Mouse (Mus musculus) cerebellum, adult 11 months (tissue): ENCODE results near the gene Acvr1.

Experiments
- DNase-seq: peaks from one replicate; pipeline ENCODE4 v3.0.0; 2022

Gene Acvr1

GRCm38 (mm10) chr2:58476956-58477715, 89.8 kb downstream of the Acvr1 start:
- DNase-seq = peak; percentile 83

- DNase-seq = no peak
These were observed 91.4 kb downstream of the Acvr1 start for GRCm38 (mm10) chr2:58475578-58475977.

- no peak for DNase-seq
These were observed 96.7 kb downstream of the Acvr1 start for GRCm38 (mm10) chr2:58470290-58470689.

GRCm38 (mm10) chr2:58469816-58470215, 97.1 kb downstream of the Acvr1 start, which contains the start of gene Gm17409:
TSS of gene Gm17409 (plus strand) at chr2:58470116.
- no peak for DNase-seq

- peak; percentile 41 for DNase-seq
These were observed 108.1 kb downstream of the Acvr1 start for GRCm38 (mm10) chr2:58458820-58459371.

- DNase-seq = no peak
These were observed 109.5 kb downstream of the Acvr1 start for GRCm38 (mm10) chr2:58457488-58457865.

GRCm38 (mm10) chr2:58456843-58457487, 110.0 kb downstream of the Acvr1 start:
- DNase-seq = no peak

GRCm38 (mm10) chr2:58454095-58454865, 112.7 kb downstream of the Acvr1 start:
- no peak for DNase-seq

- DNase-seq = no peak
These were observed 120.0 kb downstream of the Acvr1 start for GRCm38 (mm10) chr2:58447001-58447400.

GRCm38 (mm10) chr2:58443163-58443562, 123.8 kb downstream of the Acvr1 start:
- no peak for DNase-seq

- DNase-seq = no peak
These were observed 130.0 kb downstream of the Acvr1 start for GRCm38 (mm10) chr2:58436911-58437310.

- no peak for DNase-seq
These were observed 131.4 kb downstream of the Acvr1 start for GRCm38 (mm10) chr2:58435507-58435906.

GRCm38 (mm10) chr2:58434438-58434837, 132.5 kb downstream of the Acvr1 start:
- no peak for DNase-seq

GRCm38 (mm10) chr2:58433317-58433716, 133.6 kb downstream of the Acvr1 start:
- no peak for DNase-seq

GRCm38 (mm10) chr2:58432211-58432610, 134.7 kb downstream of the Acvr1 start:
- no peak for DNase-seq

- no peak for DNase-seq
These were observed 141.4 kb downstream of the Acvr1 start for GRCm38 (mm10) chr2:58425436-58426004.

GRCm38 (mm10) chr2:58423319-58423718, 143.6 kb downstream of the Acvr1 start:
- DNase-seq = no peak

GRCm38 (mm10) chr2:58419571-58419970, 147.4 kb downstream of the Acvr1 start:
- DNase-seq = no peak

- no peak for DNase-seq
These were observed 148.8 kb downstream of the Acvr1 start for GRCm38 (mm10) chr2:58418109-58418508.

GRCm38 (mm10) chr2:58417684-58418083, 149.3 kb downstream of the Acvr1 start:
- no peak for DNase-seq

- DNase-seq = no peak
These were observed 151.9 kb downstream of the Acvr1 start for GRCm38 (mm10) chr2:58415037-58415436.

- DNase-seq = no peak
These were observed 157.9 kb downstream of the Acvr1 start for GRCm38 (mm10) chr2:58408926-58409634.
